Mouse (Mus musculus) CH12F3 (cell line): ENCODE data around the gene Sh3rf3.

Source experiments
- in situ Hi-C: fragments of 300-500 bp; cut with MboI; formaldehyde crosslinking; loops from 2 replicates; pipeline ENCODE4 v1.14.3; 2020; ENCODE audit warnings: low sequenced_read_pairs

Sh3rf3 gene

GRCm38 (mm10) chr10:59150938-59151657 lies 337.9 kb downstream of the Sh3rf3 start:
- in situ Hi-C loops = loop anchor here (25.0 kb wide), 1 partner anchor 711 kb away; no protein-coding TSS in a partner anchor

GRCm38 (mm10) chr10:59152544-59153081 lies 339.5 kb downstream of the Sh3rf3 start:
- in situ Hi-C loops = loop anchor here (25.0 kb wide), 1 partner anchor 710 kb away; no protein-coding TSS in a partner anchor

GRCm38 (mm10) chr10:59158627-59159026 lies 345.5 kb downstream of the Sh3rf3 start:
- in situ Hi-C loops = loop anchor here (25.0 kb wide), 1 partner anchor 704 kb away; no protein-coding TSS in a partner anchor

- in situ Hi-C loops = loop anchor here (10.0 to 25.0 kb wide), 2 partner anchors 122 to 700 kb away; no protein-coding TSS in a partner anchor
These were observed 349.2 kb downstream of the Sh3rf3 start for GRCm38 (mm10) chr10:59162185-59162897.

- in situ Hi-C loops = loop anchor here (10.0 to 25.0 kb wide), 2 partner anchors 118 to 696 kb away; no protein-coding TSS in a partner anchor
These were observed 353.2 kb downstream of the Sh3rf3 start for GRCm38 (mm10) chr10:59166104-59166944.

- in situ Hi-C loops = loop anchor here (25.0 kb wide), 1 partner anchor 691 kb away; no protein-coding TSS in a partner anchor
These were observed 357.9 kb downstream of the Sh3rf3 start for GRCm38 (mm10) chr10:59171042-59171441.

GRCm38 (mm10) chr10:59172539-59172938 lies 359.4 kb downstream of the Sh3rf3 start:
- in situ Hi-C loops = loop anchor here (25.0 kb wide), 1 partner anchor 690 kb away; no protein-coding TSS in a partner anchor

GRCm38 (mm10) chr10:59179620-59180019 lies 366.5 kb downstream of the Sh3rf3 start:
- in situ Hi-C loops = no loop called here

GRCm38 (mm10) chr10:59182306-59182705 lies 369.1 kb downstream of the Sh3rf3 start:
- in situ Hi-C loops = no loop called here
